Comparison of ENCODE assay signal across 23 mouse cellular contexts in genomic region chr2:73768669-73769068, GRCm38 (mm10). TPM values are rescaled to one million over a fixed set of nuclear protein-coding genes. Genes with fewer than 3 reads are reported as not detected.
DNase-seq lines count a peak whose midpoint lies in the region; ATAC-seq lines count a peak whose summit lies in the region.
"Had no signal": no experiment of that assay in that cellular context is flagged by ENCODE, and none has a peak within 500 bp of the region (broad histone marks: within the 10 kb centered on the region; RNA-seq: fewer than 3 reads in every experiment).

No protein-coding gene starts in this region.

- no peak overlapping the region for H3K9ac ChIP-seq in midbrain, embryonic 11.5 days (ENCODE audit: low read length)
- H3K9ac ChIP-seq: embryonic facial prominence, embryonic 13.5 days; embryonic facial prominence, embryonic 15.5 days; forebrain, embryonic 12.5 days had no signal

- no peak for ATAC-seq in midbrain, embryonic 11.5 days (ENCODE audit: low FRiP score)
- ATAC-seq: forebrain, embryonic 14.5 days; forebrain, embryonic 16.5 days had no signal

- H3K4me2 ChIP-seq in midbrain, embryonic 11.5 days, result no peak overlapping the region
- H3K4me2 ChIP-seq: embryonic facial prominence, embryonic 13.5 days; embryonic facial prominence, embryonic 15.5 days; forebrain, embryonic 12.5 days had no signal

- H3K27ac ChIP-seq in midbrain, embryonic 11.5 days (ENCODE audit: low read depth, low read length), result no peak overlapping the region
- no peak overlapping the region for H3K27ac ChIP-seq in midbrain, embryonic 10.5 days (replicated peaks)
- H3K27ac ChIP-seq: embryonic facial prominence, embryonic 13.5 days; embryonic facial prominence, embryonic 15.5 days; forebrain, embryonic 10.5 days; forebrain, embryonic 12.5 days had no signal

- peaks cover 9% of the 10 kb centered on the region; the same call in 1 of the 2 replicates for H3K4me1 ChIP-seq in midbrain, embryonic 11.5 days (ENCODE audit: control insufficient read depth, insufficient read depth, low read length)
- peaks cover 20% of the 10 kb centered on the region for H3K4me1 ChIP-seq in midbrain, embryonic 10.5 days
- H3K4me1 ChIP-seq: embryonic facial prominence, embryonic 15.5 days had no signal

- WGBS in midbrain, embryonic 11.5 days, result 70% methylated on average over 4 of the region's 4 CpGs
- 77% methylated on average over 4 of the region's 4 CpGs for WGBS in midbrain, embryonic 10.5 days

- peak; percentile 37 for DNase-seq in midbrain, embryonic 11.5 days (ENCODE audit: low spot score, missing footprints)
- DNase-seq in midbrain, embryonic 10.5 days (ENCODE audit: low spot score), result no peak
- DNase-seq in ES-CJ7 (ENCODE audit: low read depth, low spot score) (peak; percentile 46), ZHBTc4 (ENCODE audit: low read depth, low spot score) (peak; percentile 61)
- DNase-seq in kidney, postnatal 14 days, result no peak
- no peak for DNase-seq in yolk sac, embryonic 10.5 days (ENCODE audit: low spot score)
- DNase-seq: adrenal gland, adult 2 months; adrenal gland, postnatal 10 days; adrenal gland, postnatal 25 days; cerebellum, adult 11 months; cerebellum, adult 18-20 months; cerebellum, adult 8-10 months; cerebellum, adult 9-11 months; cerebellum, postnatal 14 days; cerebellum, postnatal 36 days; embryo, embryonic 11 days had no signal

- no peaks in the 10 kb centered on the region for H3K36me3 ChIP-seq in midbrain, embryonic 11.5 days (ENCODE audit: control insufficient read depth, insufficient read depth, low read length)
- no peaks in the 10 kb centered on the region; the same call in 1 of the 2 replicates for H3K36me3 ChIP-seq in midbrain, embryonic 10.5 days
- H3K36me3 ChIP-seq: embryonic facial prominence, embryonic 13.5 days; embryonic facial prominence, embryonic 15.5 days; forebrain, embryonic 10.5 days; forebrain, embryonic 12.5 days had no signal

- no peaks in the 10 kb centered on the region for H3K27me3 ChIP-seq in midbrain, embryonic 11.5 days (ENCODE audit: control insufficient read depth, insufficient read depth, low read length)
- no peaks in the 10 kb centered on the region for H3K27me3 ChIP-seq in midbrain, embryonic 10.5 days (ENCODE audit: low read depth, poor library complexity, severe bottlenecking)
- H3K27me3 ChIP-seq: embryonic facial prominence, embryonic 13.5 days; embryonic facial prominence, embryonic 15.5 days; forebrain, embryonic 12.5 days had no signal

- H3K4me3 ChIP-seq in midbrain, embryonic 11.5 days (ENCODE audit: low read depth, low read length), result no peak overlapping the region
- no peak overlapping the region for H3K4me3 ChIP-seq in midbrain, embryonic 10.5 days
- H3K4me3 ChIP-seq: embryonic facial prominence, embryonic 13.5 days; embryonic facial prominence, embryonic 15.5 days; erythroblast, embryonic 14.5 days; forebrain, embryonic 10.5 days; forebrain, embryonic 12.5 days had no signal

- no peaks in the 10 kb centered on the region for H3K9me3 ChIP-seq in midbrain, embryonic 11.5 days (ENCODE audit: control insufficient read depth, low read length)
- H3K9me3 ChIP-seq in midbrain, embryonic 10.5 days (replicated peaks), result no peaks in the 10 kb centered on the region
- H3K9me3 ChIP-seq: embryonic facial prominence, embryonic 13.5 days; embryonic facial prominence, embryonic 15.5 days; forebrain, embryonic 10.5 days; forebrain, embryonic 12.5 days had no signal

RNA-seq across cellular contexts. Expression of gene Chn1, which starts 6.5 kb away (rescaled TPM):
- 84.0 and 86.7 TPM in 2 replicates for polyA plus RNA-seq in midbrain, embryonic 11.5 days (2014; fragmentation: Nextera tagmentation; extraction: Ambion mirVana)
- polyA plus RNA-seq in midbrain, embryonic 10.5 days (2016; fragmentation: Nextera tagmentation; extraction: Ambion mirVana), result 38.9 and 51.8 TPM in 2 replicates

Comparison
In these comparisons a context has a peak if more than half of its experiments do, and no peak if none do; other contexts are left out.
1. DNase-seq: peak in midbrain, embryonic 11.5 days (single experiment), ES-CJ7 (single experiment) and ZHBTc4 (single experiment); none in midbrain, embryonic 10.5 days (single experiment), kidney, postnatal 14 days (single experiment) and yolk sac, embryonic 10.5 days (single experiment).